Mouse (Mus musculus) hindbrain, embryonic 13.5 days (tissue): Measurements from ENCODE around the gene Iqschfp. TPM values are rescaled to one million over a fixed set of nuclear protein-coding genes. Genes with fewer than 3 reads are reported as not detected.
A peak's percentile ranks its signal among the peaks of the same experiment; 100 is the strongest.

Experiments used
- ATAC-seq: fragments of 200-750 bp; cut with Nextera tagmentation; 2 replicates; pipeline ENCODE4 v1.8.0; 2017; ENCODE audit warnings: moderate TSS enrichment; ENCODE audit not compliant: low FRiP score
- H3K27ac ChIP-seq: fragments of 300-500 bp; sonication (generic); 2 replicates; pipeline ENCODE4 v1.5.1; 2015; ENCODE audit warnings: inconsistent platforms, mild to moderate bottlenecking, moderate library complexity
- H3K27me3 ChIP-seq: fragments of 300-500 bp; sonication (generic); 2 replicates; pipeline ENCODE4 v1.6.1; 2015; ENCODE audit warnings: mild to moderate bottlenecking, inconsistent platforms
- H3K36me3 ChIP-seq: fragments of 300-500 bp; sonication (generic); 2 replicates; pipeline ENCODE4 v1.6.1; 2015; ENCODE audit warnings: mild to moderate bottlenecking, inconsistent platforms
- H3K4me1 ChIP-seq: fragments of 300-500 bp; sonication (generic); replicated peaks from 2 replicates; pipeline ENCODE4 v1.6.1; 2015; ENCODE audit warnings: inconsistent platforms
- H3K4me2 ChIP-seq: fragments of 300-500 bp; sonication (generic); 2 replicates; pipeline ENCODE4 v1.6.1; 2015; ENCODE audit warnings: inconsistent platforms, mild to moderate bottlenecking, moderate library complexity
- H3K4me3 ChIP-seq: fragments of 300-500 bp; sonication (generic); 2 replicates; pipeline ENCODE4 v1.5.1; 2015; ENCODE audit warnings: mild to moderate bottlenecking, inconsistent platforms
- H3K9ac ChIP-seq: fragments of 300-500 bp; sonication (generic); 2 replicates; pipeline ENCODE4 v1.6.1; 2015; ENCODE audit warnings: mild to moderate bottlenecking, inconsistent platforms
- H3K9me3 ChIP-seq: fragments of 300-500 bp; sonication (generic); 2 replicates; pipeline ENCODE4 v1.6.1; 2016; ENCODE audit warnings: inconsistent platforms
- WGBS: fragments of 180-500 bp; shearing (Covaris S2); methylation state at CpG from one replicate; pipeline ENCODE4 v1.1.7; 2015; 5-methylcytosine and 5-hydroxymethylcytosine counted together
- polyA plus RNA-seq: library from polyadenylated mRNA; unstranded; fragments of >200 nt; fragmentation: Nextera tagmentation; extraction: Ambion mirVana; gene quantifications from 2 replicates; pipeline ENCODE4 v1.2.1, GENCODE M21; 2015

Gene Iqschfp
- polyA plus RNA-seq, 1 experiment from 2014 or later, result 3.4 TPM

DNA sequence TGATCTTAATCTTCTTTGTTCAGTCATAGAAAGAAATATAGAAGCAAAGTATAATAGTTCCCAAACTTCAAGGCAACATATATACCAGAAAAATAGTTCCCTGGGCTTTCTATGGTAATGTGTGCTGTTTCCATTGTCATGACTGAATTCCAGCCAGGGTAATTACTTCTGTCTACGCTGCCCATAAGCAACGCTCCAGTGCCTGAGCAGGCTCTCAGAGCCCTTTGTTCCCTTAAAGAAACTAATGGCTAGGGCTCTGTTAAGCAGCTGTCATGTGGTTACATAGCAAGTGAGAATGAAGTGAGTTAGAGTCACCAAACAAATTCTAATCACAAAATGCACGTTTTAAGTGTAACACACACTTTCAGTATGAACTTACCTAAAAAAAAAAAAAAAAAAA is 379.4 kb downstream of the Iqschfp start:
- Histone ChIP-seq H3K4me1 (peaks cover 17% of the 10 kb centered on the region), H3K4me3 (no peak overlapping the region), H3K9ac (no peak overlapping the region), H3K4me2 (no peak overlapping the region), H3K27ac (peak overlapping the region; percentile 62; the same call in 1 of the 2 replicates), H3K27me3 (no peaks in the 10 kb centered on the region), H3K36me3 (no peaks in the 10 kb centered on the region), H3K9me3 (no peaks in the 10 kb centered on the region)
- no peak for ATAC-seq
- WGBS, result 17% methylated on average over 3 of the region's 3 CpGs

DNA sequence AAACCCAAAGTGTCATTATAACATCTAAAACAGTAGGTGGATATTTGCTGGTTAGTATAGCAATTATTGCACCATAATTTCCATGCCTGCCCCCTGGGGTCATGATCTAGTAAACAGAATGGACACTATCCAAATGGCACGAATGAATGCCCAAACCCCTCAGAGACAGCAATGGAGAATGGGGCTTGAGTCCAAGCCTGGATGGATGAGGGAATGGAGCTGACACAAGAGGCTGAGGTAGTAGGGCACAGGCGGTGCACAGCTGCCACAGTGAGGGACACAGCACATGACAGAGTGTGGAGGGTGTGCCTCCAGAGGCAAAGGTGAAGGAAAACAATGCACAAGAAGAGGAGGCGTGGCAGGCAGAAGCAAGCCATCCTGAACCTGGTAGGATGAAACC is 379.8 kb downstream of the Iqschfp start:
- Histone ChIP-seq H3K27ac (peak overlapping the region; percentile 31; the same call in 1 of the 2 replicates), H3K4me2 (no peak overlapping the region), H3K4me1 (peaks cover 17% of the 10 kb centered on the region), H3K36me3 (no peaks in the 10 kb centered on the region), H3K27me3 (no peaks in the 10 kb centered on the region), H3K9me3 (no peaks in the 10 kb centered on the region), H3K9ac (no peak overlapping the region), H3K4me3 (no peak overlapping the region)
- WGBS, result 37% methylated on average over 3 of the region's 3 CpGs
- ATAC-seq, result peak; percentile 59; the same call in 1 of the 2 replicates

DNA sequence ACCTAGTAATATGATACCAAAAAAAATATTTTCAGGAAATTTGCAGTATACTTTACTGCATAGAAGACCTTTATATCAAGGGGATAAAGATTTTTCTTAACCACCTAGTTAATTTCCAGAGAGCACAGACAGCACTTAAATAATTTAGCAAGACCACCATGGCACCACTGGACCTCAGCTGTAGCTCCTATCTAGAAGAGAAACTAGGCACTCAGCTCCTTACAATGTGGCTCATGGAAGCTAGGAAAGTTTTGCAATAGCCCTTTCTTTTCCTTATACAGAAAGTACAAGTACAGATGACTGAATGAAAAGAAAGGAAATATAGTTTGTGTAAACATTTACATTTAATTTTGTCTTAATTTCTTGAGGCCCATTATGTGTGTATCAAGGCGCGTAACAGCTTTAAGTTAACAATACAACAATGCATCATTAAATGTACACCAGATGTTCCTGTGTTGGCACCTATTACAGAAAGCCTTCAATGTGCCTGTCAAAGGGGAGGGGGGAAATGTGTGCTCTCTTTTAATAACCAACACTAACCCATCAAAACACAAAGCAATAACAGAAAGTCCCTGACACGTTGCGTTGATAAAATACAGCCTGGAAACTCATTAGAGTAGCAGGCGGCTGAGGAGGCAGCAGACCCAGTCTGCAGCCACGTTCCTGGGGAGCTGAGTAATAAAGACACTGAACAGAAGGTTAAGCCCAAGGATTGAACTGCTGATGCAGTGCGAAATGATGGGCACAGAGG is 391.0 kb downstream of the Iqschfp start:
- Histone ChIP-seq H3K4me1 (peaks cover 12% of the 10 kb centered on the region), H3K27me3 (no peaks in the 10 kb centered on the region), H3K4me3 (no peak overlapping the region), H3K9ac (no peak overlapping the region), H3K27ac (peak overlapping the region; percentile 75), H3K36me3 (no peaks in the 10 kb centered on the region), H3K9me3 (no peaks in the 10 kb centered on the region), H3K4me2 (peak overlapping the region; percentile 25; the same call in 1 of the 2 replicates)
- peak; percentile 84 for ATAC-seq
- 33% methylated on average over 7 of the region's 7 CpGs for WGBS

DNA sequence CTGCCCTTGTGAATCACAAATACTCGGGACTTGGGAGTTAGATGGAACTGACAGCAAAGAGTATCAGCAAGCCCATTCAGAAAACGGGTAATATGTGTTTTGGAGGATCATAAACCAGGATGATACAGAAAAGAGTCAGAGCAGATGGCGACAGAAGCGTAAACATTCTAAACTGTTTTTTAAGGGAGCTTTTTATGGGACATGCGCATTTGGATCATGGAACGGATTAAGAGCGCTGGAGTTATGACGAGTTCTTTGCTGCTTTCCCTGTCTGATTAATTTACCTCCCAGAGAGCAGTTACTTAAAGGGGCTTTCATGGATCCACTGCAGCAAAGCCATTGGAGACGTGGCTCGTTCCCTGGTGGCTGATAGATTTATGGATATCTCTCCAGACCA is 391.6 kb downstream of the Iqschfp start:
- 48% methylated on average over 10 of the region's 10 CpGs for WGBS
- H3K36me3 ChIP-seq, result no peaks in the 10 kb centered on the region
- peak; percentile 21; the same call in 1 of the 2 replicates for ATAC-seq
- H3K27ac ChIP-seq, result peak overlapping the region; percentile 75
- H3K27me3 ChIP-seq, result no peaks in the 10 kb centered on the region
- peak overlapping the region; percentile 25 for H3K4me2 ChIP-seq
- peaks cover 12% of the 10 kb centered on the region for H3K4me1 ChIP-seq
- H3K9ac ChIP-seq, result no peak overlapping the region
- no peaks in the 10 kb centered on the region for H3K9me3 ChIP-seq
- H3K4me3 ChIP-seq, result no peak overlapping the region

DNA sequence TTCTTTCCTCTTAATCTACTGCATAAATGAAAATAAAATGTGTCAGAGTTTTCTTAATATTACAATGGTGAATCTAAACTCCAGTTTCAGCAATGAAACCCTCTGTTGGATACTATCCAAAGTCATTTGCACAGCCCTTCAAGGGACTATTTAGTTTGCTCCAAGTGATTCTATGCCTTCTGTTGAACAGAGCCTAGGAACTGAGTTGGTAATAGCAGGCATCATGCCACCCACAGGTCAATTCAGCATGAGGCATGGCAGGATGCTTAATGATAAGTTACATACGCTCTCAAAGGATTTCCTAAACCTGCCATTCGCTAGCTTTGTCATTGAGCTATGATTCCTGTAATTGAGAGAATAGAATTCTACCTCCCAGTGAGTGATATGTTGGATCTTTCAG is 392.5 kb downstream of the Iqschfp start:
- Histone ChIP-seq H3K27me3 (no peaks in the 10 kb centered on the region), H3K4me1 (peaks cover 12% of the 10 kb centered on the region), H3K9ac (no peak overlapping the region), H3K27ac (peak overlapping the region; percentile 58; the same call in 1 of the 2 replicates), H3K36me3 (no peaks in the 10 kb centered on the region), H3K4me2 (no peak overlapping the region), H3K9me3 (no peaks in the 10 kb centered on the region), H3K4me3 (no peak overlapping the region)
- no peak for ATAC-seq
- 53% methylated on average over 2 of the region's 2 CpGs for WGBS

DNA sequence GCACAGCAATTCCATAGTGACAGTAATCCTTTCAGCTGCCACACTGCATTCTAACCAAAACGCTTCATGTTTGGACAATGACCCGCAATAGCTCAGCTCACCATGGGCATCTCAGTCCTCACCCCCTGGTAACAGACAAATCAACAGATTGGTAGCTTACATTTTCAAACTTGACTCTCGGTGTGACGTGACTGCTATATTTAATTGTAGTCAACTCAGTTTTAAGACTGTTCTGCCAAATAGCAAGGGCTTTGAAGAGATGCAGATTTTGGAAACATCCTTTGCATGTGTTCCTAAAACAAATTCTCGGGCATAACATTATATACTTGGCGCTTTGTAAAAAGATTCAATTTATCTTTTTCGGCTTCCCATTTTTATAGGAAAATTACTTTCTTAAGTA is 404.7 kb downstream of the Iqschfp start:
- H3K27me3 ChIP-seq, result no peaks in the 10 kb centered on the region
- no peak for ATAC-seq
- no peaks in the 10 kb centered on the region for H3K36me3 ChIP-seq
- no peak overlapping the region for H3K9ac ChIP-seq
- H3K27ac ChIP-seq, result no peak overlapping the region
- no peak overlapping the region for H3K4me2 ChIP-seq
- H3K9me3 ChIP-seq, result no peaks in the 10 kb centered on the region
- WGBS, result 86% methylated on average over 7 of the region's 7 CpGs
- H3K4me3 ChIP-seq, result no peak overlapping the region
- no peaks in the 10 kb centered on the region for H3K4me1 ChIP-seq

DNA sequence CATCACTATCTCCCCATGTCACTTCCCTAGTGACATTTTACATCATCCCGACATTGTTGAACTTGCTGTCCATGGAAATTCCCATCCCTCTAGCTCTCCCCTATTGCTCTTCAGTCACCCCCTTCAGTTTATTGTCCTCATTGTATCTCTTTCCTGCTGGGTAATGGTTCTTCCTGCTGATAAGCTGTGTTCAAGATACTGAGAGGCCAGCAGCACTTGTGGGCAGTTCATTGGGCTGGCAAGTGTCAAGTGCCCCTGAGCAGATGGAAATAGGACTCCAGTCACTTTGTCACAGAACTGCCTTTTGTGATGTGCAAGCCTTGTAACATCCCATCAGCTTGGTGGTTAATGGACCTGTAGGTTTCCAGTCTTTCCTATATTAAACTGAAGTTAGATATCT is 413.6 kb downstream of the Iqschfp start:
- Histone ChIP-seq H3K4me2 (no peak overlapping the region), H3K27me3 (no peaks in the 10 kb centered on the region), H3K9me3 (no peaks in the 10 kb centered on the region), H3K4me1 (peaks cover 7% of the 10 kb centered on the region; the same call in 1 of the 2 replicates), H3K9ac (no peak overlapping the region), H3K36me3 (no peaks in the 10 kb centered on the region), H3K4me3 (no peak overlapping the region), H3K27ac (no peak overlapping the region)
- no peak for ATAC-seq
- WGBS, result 24% methylated on average over 1 of the region's 1 CpGs

DNA sequence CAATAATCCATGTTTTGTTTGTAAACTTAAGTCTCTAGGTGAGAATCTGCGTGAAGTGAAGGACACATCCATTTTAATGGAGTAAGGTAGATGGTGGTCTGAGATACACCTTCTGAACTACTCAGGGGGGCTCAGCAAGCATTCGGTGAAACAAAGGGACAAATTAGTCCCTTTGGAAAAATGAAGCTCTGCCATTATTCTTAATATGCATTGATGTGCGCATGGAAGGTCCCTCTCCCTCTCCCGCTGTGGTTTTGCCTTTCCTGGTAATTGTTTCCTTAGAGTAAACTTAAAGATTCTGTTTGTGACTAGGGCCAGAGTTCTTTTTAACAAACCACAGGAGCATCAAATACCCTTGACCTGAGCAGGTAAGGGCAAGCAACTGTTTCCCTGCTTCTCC is 414.7 kb downstream of the Iqschfp start:
- no peak overlapping the region for H3K9ac ChIP-seq
- ATAC-seq, result no peak
- H3K4me1 ChIP-seq, result peaks cover 7% of the 10 kb centered on the region; the same call in 1 of the 2 replicates
- H3K4me2 ChIP-seq, result no peak overlapping the region
- no peak overlapping the region for H3K27ac ChIP-seq
- H3K9me3 ChIP-seq, result no peaks in the 10 kb centered on the region
- 25% methylated on average over 4 of the region's 4 CpGs for WGBS
- H3K36me3 ChIP-seq, result no peaks in the 10 kb centered on the region
- no peaks in the 10 kb centered on the region for H3K27me3 ChIP-seq
- H3K4me3 ChIP-seq, result no peak overlapping the region

DNA sequence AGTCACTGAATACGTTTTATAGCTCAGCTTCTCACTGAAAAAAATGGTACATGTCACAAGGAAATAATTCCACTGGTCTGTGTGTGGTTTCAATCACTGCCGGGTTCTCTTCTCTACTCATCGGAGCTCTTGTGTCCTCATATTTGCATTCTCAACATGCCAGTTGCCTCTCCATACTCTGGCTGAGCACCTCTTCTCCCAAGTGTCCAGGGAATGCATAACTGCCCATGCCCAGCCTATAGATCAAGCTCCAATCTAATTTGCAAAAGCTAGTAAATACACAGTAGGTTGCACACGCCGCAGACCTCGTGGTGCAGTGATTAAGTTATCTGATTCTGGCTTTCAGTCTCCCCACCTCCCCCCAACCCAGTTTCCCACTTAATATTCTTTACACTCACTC is 433.5 kb downstream of the Iqschfp start:
- Histone ChIP-seq H3K27ac (no peak overlapping the region), H3K27me3 (no peaks in the 10 kb centered on the region), H3K36me3 (no peaks in the 10 kb centered on the region), H3K4me1 (no peaks in the 10 kb centered on the region; the same call in 1 of the 2 replicates), H3K4me2 (no peak overlapping the region), H3K4me3 (no peak overlapping the region), H3K9me3 (no peaks in the 10 kb centered on the region), H3K9ac (no peak overlapping the region)
- 76% methylated on average over 6 of the region's 6 CpGs for whole genome bisulfite sequencing
- ATAC-seq, result no peak

DNA sequence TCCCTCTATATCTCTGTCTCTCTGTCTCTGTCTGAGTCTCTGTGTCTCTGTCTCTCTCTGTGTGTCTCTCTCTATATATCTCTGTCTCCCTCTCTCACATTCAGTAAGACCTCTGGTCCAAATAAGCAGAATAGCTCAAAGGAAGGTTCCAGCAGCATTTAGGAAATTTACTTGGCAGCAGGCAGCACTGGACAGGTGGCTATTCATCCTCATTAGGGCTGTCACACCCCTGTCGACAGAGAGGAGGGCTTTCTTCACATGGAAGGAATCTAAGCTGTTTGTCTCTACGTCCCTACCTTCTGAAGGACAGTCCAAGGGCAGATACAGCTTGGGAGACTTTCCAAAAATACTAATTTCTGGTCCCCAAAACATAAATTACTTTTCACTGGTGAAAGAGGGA is 440.5 kb downstream of the Iqschfp start:
- Histone ChIP-seq H3K4me3 (no peak overlapping the region), H3K4me1 (no peaks in the 10 kb centered on the region), H3K4me2 (no peak overlapping the region), H3K36me3 (no peaks in the 10 kb centered on the region), H3K27me3 (no peaks in the 10 kb centered on the region), H3K9ac (no peak overlapping the region), H3K27ac (no peak overlapping the region), H3K9me3 (no peaks in the 10 kb centered on the region)
- 42% methylated on average over 2 of the region's 2 CpGs for WGBS
- ATAC-seq, result no peak

DNA sequence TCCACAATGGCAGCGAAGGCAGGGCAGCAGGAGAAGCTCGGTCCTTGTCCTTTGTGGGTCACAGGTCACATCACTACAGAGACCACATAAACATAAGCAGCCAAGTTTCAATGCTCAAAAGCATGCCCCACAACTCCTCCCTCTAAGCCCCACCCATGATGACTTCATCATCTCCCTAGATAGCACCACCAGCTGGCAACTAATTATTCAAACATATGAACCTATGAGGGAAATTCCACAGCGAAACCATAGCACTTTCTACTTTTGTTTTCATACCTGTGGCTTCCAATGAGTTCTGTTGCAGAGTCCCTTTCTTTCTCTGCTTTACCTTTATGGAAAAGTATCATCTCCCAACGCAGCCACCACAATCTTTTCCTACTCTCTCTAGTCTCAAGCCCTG is 443.5 kb downstream of the Iqschfp start:
- H3K27me3 ChIP-seq, result no peaks in the 10 kb centered on the region
- WGBS, result 91% methylated on average over 4 of the region's 4 CpGs

DNA sequence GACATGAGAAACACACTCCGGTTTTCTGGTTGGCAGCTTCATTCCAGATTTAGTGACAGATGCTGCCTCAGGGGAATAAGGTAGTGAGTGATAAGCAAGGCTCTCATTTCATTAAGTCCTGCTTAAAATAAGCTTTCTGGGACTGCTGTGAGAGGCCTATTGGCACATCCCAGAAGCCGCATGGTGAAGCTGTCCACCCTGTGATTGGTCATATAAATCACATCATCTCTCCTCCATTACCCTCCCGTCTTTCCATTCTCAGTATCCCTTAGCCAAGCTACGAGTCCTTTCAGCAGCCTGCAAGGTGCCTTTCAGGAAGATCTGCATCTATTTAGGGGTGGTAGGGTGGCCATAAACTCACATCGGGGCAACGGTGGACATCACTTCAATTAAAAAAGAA is 458.6 kb downstream of the Iqschfp start:
- H3K9me3 ChIP-seq, result peaks cover 5% of the 10 kb centered on the region
- 69% methylated on average over 6 of the region's 6 CpGs for WGBS
- no peak overlapping the region for H3K4me2 ChIP-seq
- H3K36me3 ChIP-seq, result no peaks in the 10 kb centered on the region
- ATAC-seq, result no peak
- no peak overlapping the region for H3K9ac ChIP-seq
- 0 out of 2 replicates have a peak overlapping the region, but pooled peaks have one; percentile 19 for H3K27ac ChIP-seq
- peaks cover 12% of the 10 kb centered on the region for H3K4me1 ChIP-seq
- H3K27me3 ChIP-seq, result no peaks in the 10 kb centered on the region
- H3K4me3 ChIP-seq, result no peak overlapping the region

More for the DNA sequence above, 443.5 kb downstream of the Iqschfp start:
- ATAC-seq, result no peak
- no peak overlapping the region for H3K27ac ChIP-seq
- no peak overlapping the region for H3K9ac ChIP-seq
- H3K4me3 ChIP-seq, result no peak overlapping the region
- H3K36me3 ChIP-seq, result no peaks in the 10 kb centered on the region
- no peaks in the 10 kb centered on the region for H3K9me3 ChIP-seq
- H3K4me2 ChIP-seq, result no peak overlapping the region
- H3K4me1 ChIP-seq, result 0 out of 2 replicates have a peak, but pooled peaks cover 5% of the 10 kb centered on the region

DNA sequence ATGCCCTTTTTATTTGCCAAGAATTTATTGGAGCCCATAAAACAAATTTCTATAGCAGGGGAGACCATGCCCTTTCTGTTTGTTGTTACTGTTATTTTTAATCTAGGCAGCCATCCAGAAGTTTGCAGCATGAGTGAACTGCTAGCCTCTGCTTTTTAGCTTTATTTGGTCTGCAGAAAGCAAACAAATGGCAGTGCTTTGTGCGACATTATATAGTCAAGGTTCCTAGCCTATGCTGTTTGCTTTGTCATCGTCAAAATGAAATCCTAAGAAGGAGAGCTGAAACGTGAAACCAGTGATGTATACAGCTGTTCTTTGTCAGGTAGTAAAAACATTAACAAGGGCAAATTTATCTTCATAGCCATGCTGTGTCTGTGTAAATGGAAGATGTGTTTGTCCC is 459.4 kb downstream of the Iqschfp start:
- Histone ChIP-seq H3K27me3 (no peaks in the 10 kb centered on the region), H3K4me3 (no peak overlapping the region), H3K4me1 (peaks cover 12% of the 10 kb centered on the region), H3K9me3 (peaks cover 5% of the 10 kb centered on the region), H3K36me3 (no peaks in the 10 kb centered on the region), H3K9ac (no peak overlapping the region), H3K4me2 (no peak overlapping the region), H3K27ac (peak overlapping the region; percentile 20; the same call in 1 of the 2 replicates)
- ATAC-seq, result no peak
- WGBS, result 48% methylated on average over 3 of the region's 3 CpGs
